Mouse (Mus musculus): Measurements from ENCODE around the gene Nlgn3. TPM values are rescaled to one million over a fixed set of nuclear protein-coding genes. Genes with fewer than 3 reads are reported as not detected.
A peak's percentile ranks its signal among the peaks of the same experiment; 100 is the strongest.

Nlgn3 gene
- total and polyA plus RNA-seq, 3 experiments, result 0.04 to 0.76 (median 0.12) TPM

DNA sequence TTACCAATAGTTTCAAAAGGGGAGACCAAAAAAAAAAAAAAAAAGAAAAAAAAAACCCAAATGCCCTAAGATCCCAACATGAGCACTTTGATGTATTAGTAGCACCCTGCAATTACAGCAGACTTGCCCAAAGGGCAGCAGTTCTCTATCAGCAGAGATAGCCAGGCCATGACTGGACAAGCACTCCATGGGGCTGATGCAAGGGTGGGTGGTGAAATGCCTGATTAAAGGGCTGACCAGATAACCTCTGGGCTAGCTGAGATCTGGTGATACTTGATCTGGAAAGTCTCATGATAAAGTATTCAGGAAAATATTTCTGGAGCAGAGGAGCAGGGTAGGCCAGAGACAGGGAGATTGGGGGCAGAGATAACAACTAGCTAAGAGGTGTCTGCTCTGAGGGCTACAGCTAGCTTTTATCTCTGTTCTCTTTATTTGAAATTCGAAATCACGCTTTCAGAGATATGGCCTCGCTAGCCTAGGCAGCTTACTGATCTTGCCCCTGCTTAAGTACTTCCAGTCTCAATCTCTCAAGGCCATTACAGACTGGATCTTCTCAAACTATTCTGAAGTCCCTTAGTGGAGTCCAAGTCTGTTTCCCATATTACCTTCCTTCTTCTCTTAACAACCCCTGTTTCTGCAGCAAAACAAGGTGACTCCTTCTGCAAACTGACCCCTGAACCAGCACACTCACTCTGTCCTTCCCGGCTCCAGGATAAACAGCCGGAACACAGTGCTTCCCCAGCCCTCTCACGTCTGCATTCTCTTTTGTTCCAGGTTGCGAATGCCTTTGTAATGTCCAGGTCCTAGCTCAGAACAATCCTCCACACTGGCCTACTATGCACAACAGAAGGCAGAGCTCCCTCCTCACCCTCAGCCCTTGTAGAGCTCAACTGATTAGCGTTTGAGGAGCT lies 27.3 kb downstream of the Nlgn3 start:
- dilution Hi-C loops (cut with MboI; ENCODE audit: extremely low pct_ligation_motif_present, extremely low pct_unique_long_range_greater_than_20kb, low sequenced_read_pairs) (no loop called here), in situ Hi-C loops (cut with MboI; ENCODE audit: low pct_ligation_motif_present, low pct_unique_long_range_greater_than_20kb, low sequenced_read_pairs) (loop anchor here (5.0 kb wide), 1 partner anchor 64 kb away; the partner anchor contains the start of gene Gm614)
- peaks cover 3 to 7% of the 10 kb centered on the region in 2 experiments; a peak in 3 of 4 replicates for H3K4me1 ChIP-seq (ENCODE audit: control insufficient read depth in 1 of 2, insufficient read depth in 2 of 2)
- no peak overlapping the region for H3K27ac ChIP-seq (ENCODE audit: insufficient read depth, low read depth)
- no peaks in the 10 kb centered on the region for H3K9me3 ChIP-seq (replicated peaks; ENCODE audit: low read length)
- H3K79me2 ChIP-seq (replicated peaks; ENCODE audit: control insufficient read depth, extremely low read depth, insufficient read depth, poor library complexity, severe bottlenecking), result no peaks in the 10 kb centered on the region
- peaks cover 0 to 2% of the 10 kb centered on the region in 2 experiments for H3K36me3 ChIP-seq (replicated peaks in 1 of 2; ENCODE audit: control insufficient read depth in 1 of 2, insufficient read depth in 1 of 2, low read length in 1 of 2)
- no peaks in the 10 kb centered on the region for H3K27me3 ChIP-seq (replicated peaks)
- H3K9ac ChIP-seq (ENCODE audit: insufficient read depth, low read depth), result no peak overlapping the region
- no peak overlapping the region for H3K4me2 ChIP-seq (ENCODE audit: insufficient read depth, low read depth, poor library complexity, severe bottlenecking)
- H3K4me3 ChIP-seq (replicated peaks in 1 of 3; ENCODE audit: low read depth in 2 of 3, low read length in 2 of 3, poor library complexity in 1 of 3), result no peak overlapping the region
- DNase-seq (ENCODE audit: extremely low read depth), result no peak
- TF ChIP-seq RCOR1 (conservative IDR thresholded peaks at IDR 0.05; ENCODE audit: low read depth, low read length) (no peak), USF1 (IDR thresholded peaks at IDR 0.05; ENCODE audit: low read depth, low read length) (no peak), UBTF (IDR thresholded peaks at IDR 0.05; ENCODE audit: low read depth, low read length) (no peak), PAX5 (IDR thresholded peaks at IDR 0.05; ENCODE audit: low read length) (no peak)

DNA sequence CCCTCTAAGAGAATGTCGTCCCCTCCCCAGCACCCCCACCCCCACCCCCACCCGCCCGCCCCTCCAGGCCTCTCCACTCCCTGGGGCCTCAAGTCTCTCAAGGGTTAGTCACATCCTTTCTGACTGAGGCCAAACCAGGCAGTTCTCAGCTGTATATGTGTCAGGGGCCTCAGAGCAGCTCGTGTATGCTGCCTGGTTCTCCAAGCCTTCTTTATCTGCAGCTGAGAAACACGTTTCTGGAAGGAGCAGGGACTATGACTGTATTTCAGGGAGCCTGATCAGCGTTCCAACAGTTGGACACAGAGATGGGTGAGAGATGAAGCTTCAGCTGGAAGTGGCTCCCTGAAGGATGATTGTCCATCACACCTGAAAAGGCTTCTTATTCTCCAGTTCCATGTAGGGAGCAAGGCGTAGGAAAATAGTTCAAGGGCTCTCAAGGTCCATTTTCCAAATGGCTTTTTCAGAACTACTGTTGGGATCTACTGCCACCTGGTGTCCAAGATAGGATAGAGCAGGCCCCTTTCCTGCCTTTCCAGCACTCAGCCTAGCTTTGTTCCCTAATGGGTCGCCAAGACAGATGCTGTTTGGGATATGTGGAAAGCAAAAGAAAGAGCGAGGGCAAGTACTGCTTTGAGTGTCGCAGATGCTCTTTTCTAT lies 30.5 kb downstream of the Nlgn3 start:
- Histone ChIP-seq H3K36me3 (replicated peaks in 1 of 2; ENCODE audit: control insufficient read depth in 1 of 2, insufficient read depth in 1 of 2, low read length in 1 of 2) (no peaks in the 10 kb centered on the region), H3K79me2 (replicated peaks; ENCODE audit: control insufficient read depth, extremely low read depth, insufficient read depth, poor library complexity, severe bottlenecking) (no peaks in the 10 kb centered on the region), H3K9me3 (replicated peaks; ENCODE audit: low read length) (no peaks in the 10 kb centered on the region), H3K4me2 (ENCODE audit: insufficient read depth, low read depth, poor library complexity, severe bottlenecking) (peak overlapping the region; percentile 45; the same call in 1 of the 2 replicates), H3K4me3 (replicated peaks in 1 of 3; ENCODE audit: low read depth in 2 of 3, low read length in 2 of 3, poor library complexity in 1 of 3) (no peak overlapping the region), H3K4me1 (ENCODE audit: control insufficient read depth in 1 of 2, insufficient read depth in 2 of 2) (peaks cover 6 to 14% of the 10 kb centered on the region in 2 experiments), H3K9ac (ENCODE audit: insufficient read depth, low read depth) (peak overlapping the region; percentile 55), H3K27ac (ENCODE audit: insufficient read depth, low read depth) (peak overlapping the region; percentile 15; the same call in 1 of the 2 replicates), H3K27me3 (replicated peaks) (no peaks in the 10 kb centered on the region)
- TF ChIP-seq TCF12 (IDR thresholded peaks at IDR 0.05; ENCODE audit: low read depth, low read length) (no peak), BHLHE40 (IDR thresholded peaks at IDR 0.05; ENCODE audit: low read depth, low read length) (no peak), ZC3H11A (IDR thresholded peaks at IDR 0.05; ENCODE audit: low read depth, low read length) (peak; percentile 4; the same call in 1 of the 2 replicates), CTCF (conservative IDR thresholded peaks at IDR 0.05 in 1 of 2, IDR thresholded peaks at IDR 0.05 in 1 of 2; ENCODE audit: low read depth in 2 of 2, low read length in 2 of 2) (peak; percentile 71 to 75), RAD21 (IDR thresholded peaks at IDR 0.05; ENCODE audit: low read depth, low read length) (peak; percentile 80), RCOR1 (conservative IDR thresholded peaks at IDR 0.05; ENCODE audit: low read depth, low read length) (no peak), MAZ (IDR thresholded peaks at IDR 0.05; ENCODE audit: low read depth, low read length) (no peak), SMC3 (IDR thresholded peaks at IDR 0.05; ENCODE audit: low read depth, low read length) (peak; percentile 70)
- dilution Hi-C loops (cut with MboI; ENCODE audit: extremely low pct_ligation_motif_present, extremely low pct_unique_long_range_greater_than_20kb, low sequenced_read_pairs) (no loop called here), in situ Hi-C loops (cut with MboI; ENCODE audit: low pct_ligation_motif_present, low pct_unique_long_range_greater_than_20kb, low sequenced_read_pairs) (loop anchor here (5.0 kb wide), 2 partner anchors 67 to 197 kb away; partner anchors contain the start of gene Gm614)
- peak; percentile 45 for DNase-seq (ENCODE audit: extremely low read depth)
